Mouse (Mus musculus) olfactory bulb, adult 2 months (tissue): ENCODE results near the gene Mgat5.

Experiments
- CTCF ChIP-seq: fragments of 200-500 bp; IDR thresholded peaks from 2 replicates; pipeline ENCODE4 v1.5.1; 2012; ENCODE audit warnings: low read depth, mild to moderate bottlenecking, low read length, moderate library complexity; ENCODE audit not compliant: insufficient read depth
- POLR2A ChIP-seq: fragments of 200-500 bp; IDR thresholded peaks from 2 replicates; pipeline ENCODE4 v1.6.1; 2012; ENCODE audit warnings: mild to moderate bottlenecking, low read depth, low read length, moderate library complexity; ENCODE audit not compliant: insufficient read depth

DNA sequence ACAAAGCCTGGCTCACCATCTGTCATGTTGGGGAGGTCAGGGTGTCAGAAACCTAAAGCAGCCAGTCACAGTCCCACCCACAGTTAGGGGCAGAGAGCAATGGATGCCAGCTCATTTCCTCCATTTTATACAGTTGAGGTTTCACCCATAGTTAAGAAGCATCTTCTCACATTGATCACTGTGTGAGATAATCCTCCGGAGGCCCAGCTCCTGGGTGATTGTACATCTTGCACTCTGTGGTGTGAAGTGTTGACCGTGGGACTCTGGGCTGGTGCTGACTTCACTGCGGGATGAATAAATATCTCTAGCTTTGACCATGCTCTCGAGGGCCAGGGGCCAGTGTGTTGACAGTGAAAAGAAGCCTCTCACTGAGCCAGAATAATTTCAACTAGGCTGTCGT is 99.0 kb downstream of the Mgat5 start:
- TF ChIP-seq POLR2A: no peak
- no peak for TF ChIP-seq CTCF
